Mouse (Mus musculus) neural tube, postnatal 0 days (tissue): ENCODE measurements around the gene Opcml. TPM values are rescaled to one million over a fixed set of nuclear protein-coding genes. Genes with fewer than 3 reads are reported as not detected.

Source experiments
- microRNA-seq: library from miRNA; unstranded; fragments of <30 nt; microRNA quantifications from one replicate; pipeline ENCODE4, GENCODE M21; 2016
- polyA plus RNA-seq: library from polyadenylated mRNA; unstranded; fragments of >200 nt; fragmentation: Nextera tagmentation; extraction: Ambion mirVana; gene quantifications from 2 replicates; pipeline ENCODE4 v1.2.1, GENCODE M21; 2015

Opcml gene
- polyA plus RNA-seq, result 51.3 and 57.3 TPM in 2 replicates

DNA sequence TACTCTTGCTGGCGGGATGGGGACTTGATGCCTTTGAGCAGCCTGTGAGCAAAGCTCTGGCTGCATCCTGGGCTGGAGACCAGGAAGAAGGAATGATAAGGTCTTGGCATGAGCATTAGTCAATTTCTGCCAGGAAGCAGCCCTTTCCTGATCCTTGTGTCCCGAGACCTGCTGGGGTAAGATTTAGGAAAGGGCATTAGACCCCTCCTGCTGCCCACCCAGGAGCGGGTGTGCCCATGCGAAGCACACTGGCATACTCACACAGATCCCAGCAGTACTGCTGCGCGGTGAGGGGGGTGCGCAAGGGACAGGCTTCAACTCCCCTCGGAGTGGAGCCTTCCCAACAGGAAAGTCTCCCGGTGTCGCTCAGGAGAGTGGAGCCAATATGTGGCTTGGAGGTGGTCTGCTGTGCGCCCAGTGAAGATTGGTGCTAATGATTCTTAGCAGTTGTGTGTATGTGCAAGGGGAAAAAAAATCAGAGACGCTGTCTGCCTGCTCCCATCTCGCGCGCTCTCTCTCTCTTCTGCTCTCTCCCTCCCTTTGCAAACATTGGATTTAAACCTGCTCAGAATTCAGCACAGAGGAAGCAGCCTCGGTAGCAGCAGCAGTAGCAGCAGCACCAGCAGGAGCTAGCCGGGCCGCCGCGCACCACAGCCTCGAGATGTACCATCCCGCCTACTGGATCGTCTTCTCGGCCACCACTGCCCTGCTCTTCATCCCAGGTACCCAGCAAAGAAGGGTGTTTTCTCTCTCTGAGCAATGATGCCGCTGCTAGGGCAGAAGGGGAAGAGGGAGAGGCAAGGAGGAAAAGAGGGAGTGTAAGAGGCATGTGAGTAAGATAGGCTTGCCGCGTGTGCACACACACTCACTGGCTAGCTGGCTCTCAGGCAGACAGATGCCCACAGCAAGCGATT lies at the start of gene Opcml:
TSS of gene Opcml (plus strand) at position 51 of the 914 bp plus-strand sequence.

Small RNA genes lying within 50 kb of the gene (microRNA-seq; reads per million reads assigned to microRNA genes)
- not detected for gene Gm44316
